Mouse (Mus musculus): Measurements from ENCODE around the gene Olfr432.

GRCm38 (mm10) chr1:174038480-174038879 lies 10.5 kb upstream of the Olfr432 start:
- TF ChIP-seq CTCF (IDR thresholded peaks at IDR 0.05; ENCODE audit: low read depth, low read length) (no peak), GATA2 (IDR thresholded peaks at IDR 0.05; ENCODE audit: borderline replicate concordance, low read depth, low read length) (no peak), GATA1 (IDR thresholded peaks at IDR 0.05; ENCODE audit: borderline replicate concordance, low read length) (no peak)

Measured in G1E (cell line).